Mouse (Mus musculus): ENCODE results near the gene Camta1.

Camta1 gene

GRCm38 (mm10) chr4:151860441-151861331 lies 990 bp downstream of the Camta1 start:
- peak; percentile 42 to 52 for DNase-seq

DNA sequence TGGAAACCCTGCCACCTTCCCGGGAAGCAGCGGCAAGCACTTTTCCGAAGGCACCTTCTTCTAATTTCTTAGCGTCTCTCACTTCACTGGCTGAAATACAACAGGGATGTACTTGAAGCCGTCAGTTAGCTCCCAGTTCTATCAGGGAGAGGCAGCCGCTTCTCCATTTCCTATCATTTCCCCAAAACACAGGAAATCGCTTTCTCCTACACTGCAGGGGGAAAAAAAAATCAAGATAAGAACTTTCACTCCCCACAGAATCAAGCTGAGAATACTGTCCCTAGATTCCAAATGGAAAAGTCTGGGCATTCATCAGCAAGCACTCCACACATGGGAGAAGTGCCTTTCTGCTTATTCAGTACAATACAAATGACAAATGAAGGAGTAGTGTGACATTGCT lies 2.4 kb downstream of the Camta1 start:
- DNase-seq = no peak

DNA sequence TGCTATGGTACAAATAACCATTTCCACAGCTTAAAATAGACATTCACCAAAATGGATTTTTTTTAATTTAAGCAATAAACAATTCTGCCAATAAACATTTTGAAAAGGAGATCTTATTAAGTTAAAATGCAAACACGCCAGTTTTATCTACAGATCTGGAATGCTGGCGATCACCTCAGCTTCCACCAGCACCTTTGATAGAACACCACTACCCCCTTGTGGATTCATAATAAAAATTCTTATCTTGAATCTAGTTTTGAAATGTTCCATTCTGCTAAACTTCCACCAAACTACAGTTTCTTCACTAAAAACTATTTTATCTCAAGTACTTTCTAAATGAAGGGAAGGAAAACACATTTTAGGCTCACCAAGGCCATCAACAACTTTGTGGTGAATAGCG lies 7.7 kb downstream of the Camta1 start:
- DNase-seq = no peak

- DNase-seq = peak; percentile 17 to 63
Measured at GRCm38 (mm10) chr4:151851179-151851578, 10.5 kb downstream of the Camta1 start.

- DNase-seq = no peak
Measured at GRCm38 (mm10) chr4:151842591-151842990, 19.1 kb downstream of the Camta1 start.

DNA sequence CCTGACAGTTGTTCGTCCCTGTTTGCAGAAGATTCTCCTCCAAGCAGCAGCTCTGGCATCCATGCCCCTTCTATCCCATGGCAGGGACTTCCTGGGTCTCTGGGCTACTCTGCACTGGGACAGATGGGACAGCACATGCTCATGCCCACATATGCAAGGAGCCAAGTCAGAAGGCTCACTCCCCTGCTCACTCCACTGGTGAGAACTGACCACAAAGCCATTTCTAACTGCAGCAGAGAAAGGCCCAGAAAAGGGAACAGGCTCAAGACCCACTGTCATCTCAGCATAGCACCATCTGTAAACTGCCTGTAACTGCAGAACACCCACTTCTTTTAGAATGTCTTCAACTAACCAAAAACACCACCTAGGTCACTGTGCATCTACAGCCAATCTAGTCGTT lies 23.2 kb downstream of the Camta1 start:
- DNase-seq = no peak

DNA sequence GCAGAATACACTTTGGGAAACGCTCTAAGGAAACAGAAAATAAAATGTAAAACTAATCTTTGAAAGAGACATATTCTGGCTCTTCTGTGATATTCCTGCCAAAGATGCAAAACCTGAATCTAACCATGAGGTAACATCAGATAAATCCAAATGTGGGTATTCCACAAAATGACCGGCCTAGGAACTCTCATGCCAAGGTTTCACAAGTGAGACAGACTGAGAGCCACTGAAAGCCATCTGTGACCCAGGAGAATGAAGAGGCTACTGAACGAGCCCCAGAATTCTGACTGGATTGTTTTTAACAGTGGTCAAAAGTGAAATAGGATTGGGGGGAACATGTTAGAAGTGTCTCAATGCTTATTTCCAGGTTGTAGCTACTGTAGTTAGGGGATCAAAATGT lies 25.8 kb downstream of the Camta1 start:
- DNase-seq = no peak

DNA sequence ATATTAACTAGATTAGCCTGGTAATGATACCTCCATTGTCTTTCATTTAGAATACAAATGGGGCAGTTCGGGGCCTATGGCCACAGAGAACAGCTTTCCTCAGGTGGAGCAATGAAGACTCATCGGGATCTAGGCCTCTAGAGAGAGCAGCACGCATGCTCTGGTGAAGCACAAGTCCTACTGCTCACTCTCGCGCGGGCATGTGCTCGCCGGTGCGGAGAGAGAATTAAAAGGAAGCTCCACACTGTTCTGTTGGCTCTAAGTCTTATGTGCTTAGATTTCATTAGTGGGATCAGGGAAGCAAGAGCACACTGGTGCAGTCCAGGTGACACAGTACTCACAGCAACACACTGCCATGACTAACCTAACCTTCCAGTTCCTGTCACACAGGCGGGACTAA lies 27.1 kb downstream of the Camta1 start:
- DNase-seq = no peak

GRCm38 (mm10) chr4:151833940-151834449 lies 27.7 kb downstream of the Camta1 start:
- no peak for DNase-seq

DNA sequence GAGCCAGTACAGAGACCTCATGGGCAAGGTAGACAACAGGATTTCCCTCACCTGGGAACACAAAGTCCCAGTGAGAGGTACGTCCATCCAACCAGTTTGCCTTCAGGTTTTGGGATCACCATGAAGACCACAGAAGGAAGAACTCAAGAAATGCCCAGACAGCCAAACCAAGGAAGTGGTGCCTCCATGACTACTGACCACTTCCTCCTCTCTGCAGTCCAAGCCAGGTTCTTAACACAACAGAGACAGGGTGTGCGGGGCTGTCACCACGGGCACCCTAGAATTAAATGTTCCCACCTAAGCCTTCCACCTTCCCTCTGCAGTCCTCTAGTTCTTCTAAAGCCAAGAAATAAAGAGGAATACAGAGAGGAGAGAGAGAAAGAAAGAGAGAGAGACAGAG lies 33.8 kb downstream of the Camta1 start:
- no peak for DNase-seq

DNA sequence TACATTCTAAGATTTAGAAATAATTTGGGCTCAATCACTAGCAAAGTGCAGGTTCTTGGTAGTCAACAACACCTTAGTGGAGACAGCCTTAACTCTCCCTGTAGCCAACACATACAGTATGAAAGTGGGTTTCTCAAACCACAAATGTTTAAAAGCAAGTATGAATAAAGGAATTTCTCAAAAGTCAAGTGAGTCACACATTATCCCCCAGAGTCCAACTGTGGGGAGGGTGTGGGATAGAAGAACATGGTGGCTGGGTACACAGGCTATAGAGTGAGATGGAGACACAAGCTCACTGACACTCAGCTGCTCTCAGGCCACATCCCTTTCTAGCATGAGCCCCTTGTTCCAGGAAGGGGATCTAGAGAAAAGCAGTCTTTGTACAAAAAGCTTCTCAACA lies 34.3 kb downstream of the Camta1 start:
- no peak for DNase-seq

- DNase-seq = no peak
Measured at GRCm38 (mm10) chr4:151823963-151824362, 37.7 kb downstream of the Camta1 start.

DNA sequence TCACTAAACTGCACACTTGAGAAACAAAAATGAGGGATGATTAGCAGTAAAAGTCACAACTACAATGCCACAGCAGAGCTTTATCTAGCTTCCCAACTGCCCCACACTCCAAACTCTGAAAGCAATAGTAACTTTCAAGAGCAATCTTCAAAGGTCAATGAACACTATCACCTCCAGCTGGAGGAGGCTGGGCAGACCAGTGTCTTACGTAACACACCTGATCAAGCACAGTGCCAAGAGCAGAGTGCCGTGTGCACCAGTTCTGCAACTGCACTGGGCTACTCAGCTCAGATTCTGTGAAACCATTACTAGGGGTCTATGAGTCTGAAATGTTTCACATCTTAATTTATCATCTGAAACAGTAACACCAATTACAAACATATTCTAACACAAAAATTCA lies 38.7 kb downstream of the Camta1 start:
- DNase-seq = no peak

GRCm38 (mm10) chr4:151817981-151818766 lies 43.5 kb downstream of the Camta1 start:
- DNase-seq = no peak

DNA sequence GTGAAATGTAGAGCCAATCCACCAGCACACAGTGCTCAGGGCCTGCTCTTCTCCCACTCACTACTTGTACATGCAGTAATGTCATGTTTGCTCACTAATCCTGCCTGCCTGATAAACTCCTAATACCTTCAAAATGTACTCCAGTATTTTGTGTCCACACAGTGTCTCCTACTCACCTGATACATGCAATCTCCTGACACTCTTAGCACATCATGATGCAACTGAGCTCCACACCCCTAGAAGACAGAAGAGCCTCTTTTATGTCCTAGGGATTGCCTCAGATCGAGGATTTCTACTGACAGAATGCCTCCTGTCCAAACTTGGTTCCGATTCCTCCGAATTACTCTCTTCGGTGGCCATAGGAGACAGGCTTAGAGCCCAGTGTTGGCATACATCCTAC lies 48.0 kb downstream of the Camta1 start:
- no peak for DNase-seq

GRCm38 (mm10) chr4:151805685-151806084 lies 56.0 kb downstream of the Camta1 start:
- no peak for DNase-seq

GRCm38 (mm10) chr4:151805046-151805445 lies 56.6 kb downstream of the Camta1 start:
- DNase-seq = no peak

- no peak for DNase-seq
Measured at GRCm38 (mm10) chr4:151804208-151804607, 57.5 kb downstream of the Camta1 start.

DNA sequence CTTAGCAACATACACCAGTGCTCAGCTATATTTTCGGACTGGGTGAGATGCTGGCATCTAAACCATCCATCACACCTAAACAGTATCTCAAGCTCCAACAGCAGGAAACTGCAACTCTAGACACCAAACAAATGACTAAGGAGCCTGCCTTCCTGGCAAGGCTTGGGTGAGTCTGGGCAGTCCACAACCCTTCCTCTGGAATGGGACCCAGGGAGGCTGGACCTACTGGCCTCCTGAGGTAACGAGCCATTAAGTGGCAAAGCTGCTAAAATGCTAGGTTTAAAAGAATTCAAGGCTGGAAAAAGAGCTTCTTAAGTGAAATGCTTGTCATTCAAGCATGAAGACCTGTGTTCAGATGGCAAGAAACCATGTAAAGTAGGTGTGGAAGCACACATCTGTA lies 63.0 kb downstream of the Camta1 start:
- no peak for DNase-seq

- DNase-seq = no peak
Measured at GRCm38 (mm10) chr4:151793694-151794093, 68.0 kb downstream of the Camta1 start.

DNA sequence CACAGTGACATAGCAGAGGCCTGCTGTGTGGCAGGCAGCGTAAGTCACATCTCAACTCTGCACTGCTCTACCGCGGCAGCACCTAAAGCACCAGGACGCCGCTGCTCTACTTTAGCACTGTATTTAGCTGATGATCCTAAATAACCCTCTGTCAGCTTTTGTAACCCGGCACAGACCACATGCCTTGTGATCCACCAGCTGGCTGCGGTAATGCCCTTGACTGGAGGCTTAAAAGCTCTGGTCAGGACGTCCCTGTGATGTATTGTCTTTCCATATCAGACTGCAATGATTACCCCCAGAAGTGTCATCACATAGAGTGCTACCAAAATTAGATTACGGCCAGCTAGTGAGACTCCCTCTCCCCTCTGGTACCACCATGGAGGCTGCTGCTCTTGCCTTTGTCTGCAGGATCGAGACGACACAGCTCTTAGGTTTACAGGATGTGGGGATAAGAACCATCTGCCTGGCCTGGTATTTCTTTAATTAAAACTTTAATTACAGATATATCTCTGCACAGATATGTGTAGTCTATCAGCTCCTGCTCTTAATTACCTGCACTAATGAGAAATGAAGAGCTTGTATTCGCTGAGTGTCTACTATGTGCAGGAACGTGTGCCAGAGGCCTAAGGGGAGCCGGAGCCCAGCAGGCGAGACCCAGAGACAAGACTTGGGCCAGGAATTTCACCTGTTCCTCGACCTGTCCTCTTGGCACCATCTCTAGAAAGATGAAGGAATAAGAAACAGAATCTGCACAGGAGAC lies 74.5 kb downstream of the Camta1 start:
- DNase-seq = no peak

DNA sequence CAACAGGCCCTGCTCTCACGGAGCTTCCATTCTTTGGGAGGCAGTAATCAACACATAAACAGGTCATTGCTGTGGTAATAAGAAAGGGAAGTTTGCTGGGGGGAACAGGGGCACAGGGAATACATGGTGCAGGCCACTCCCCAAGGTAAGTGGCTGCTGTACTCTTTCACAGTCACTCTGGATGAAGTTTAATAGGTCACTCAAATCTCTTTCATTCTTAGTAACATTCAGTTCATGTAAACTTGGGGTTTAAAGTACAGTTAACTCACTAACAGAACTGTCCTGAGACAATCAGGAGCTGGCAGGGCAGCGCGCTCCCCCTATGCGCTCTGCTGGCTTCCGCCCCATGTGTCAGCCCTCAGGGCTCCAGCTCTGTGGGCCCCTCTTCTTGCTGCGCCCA lies 81.2 kb downstream of the Camta1 start:
- DNase-seq = no peak

DNA sequence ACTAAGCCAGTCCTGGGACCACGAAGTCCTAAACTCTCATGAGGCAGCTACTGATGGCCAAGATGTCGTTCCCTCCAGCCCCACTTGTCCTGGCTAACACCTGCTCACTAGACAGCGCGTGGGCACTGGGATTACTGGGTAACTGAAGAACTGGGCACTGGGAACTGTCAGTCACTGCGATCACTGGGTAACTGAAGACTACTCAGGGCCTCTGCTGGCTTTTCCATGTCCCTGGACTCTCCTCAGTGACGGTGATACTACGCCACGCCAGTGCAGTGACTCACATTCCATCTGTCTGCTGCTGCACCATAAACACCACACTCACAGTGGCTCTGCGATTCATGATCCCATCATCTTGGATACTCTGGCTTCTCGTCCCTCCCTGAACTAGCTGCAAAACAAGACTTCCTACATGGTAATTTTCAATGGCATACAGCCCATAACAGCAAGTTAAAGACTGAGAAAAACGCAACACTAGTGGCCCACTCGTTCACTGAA lies 81.7 kb downstream of the Camta1 start:
- DNase-seq = no peak
